24 mouse cellular contexts compared by ENCODE assay signal in genomic region chr6:126877118-126877517, GRCm38 (mm10). TPM values are rescaled to one million over a fixed set of nuclear protein-coding genes. Genes with fewer than 3 reads are reported as not detected.
A peak's percentile ranks its signal among the peaks of the same experiment; 100 is the strongest.
DNase-seq lines count a peak whose midpoint lies in the region; ATAC-seq lines count a peak whose summit lies in the region.
"Had no signal": no experiment of that assay in that cellular context is flagged by ENCODE, and none has a peak within 500 bp of the region (broad histone marks: within the 10 kb centered on the region; RNA-seq: fewer than 3 reads in every experiment).

No protein-coding gene starts in this region.

- H3K27me3 ChIP-seq in forebrain, embryonic 13.5 days, result no peaks in the 10 kb centered on the region
- H3K27me3 ChIP-seq: embryonic facial prominence, embryonic 12.5 days; forebrain, embryonic 15.5 days had no signal

- H3K4me3 ChIP-seq in forebrain, embryonic 13.5 days, result no peak overlapping the region
- H3K4me3 ChIP-seq: embryonic facial prominence, embryonic 10.5 days; embryonic facial prominence, embryonic 12.5 days; forebrain, embryonic 12.5 days; forebrain, embryonic 15.5 days had no signal

- whole genome bisulfite sequencing in forebrain, embryonic 13.5 days, result 88% methylated on average over 8 of the region's 8 CpGs

- DNase-seq in heart, adult 11 months, result peak; percentile 35
- DNase-seq in heart, postnatal 36 days, result no peak
- DNase-seq in 416B (ENCODE audit: low read depth), result peak; percentile 58
- DNase-seq in adrenal gland, postnatal 25 days, result no peak
- DNase-seq: adrenal gland, adult 2 months; adrenal gland, postnatal 10 days; adrenal gland, postnatal 36 days; cerebellum, adult 11 months; cerebellum, adult 18-20 months; cerebellum, adult 8-10 months; cerebellum, adult 9-11 months; cerebellum, postnatal 14 days; cerebellum, postnatal 36 days; forebrain, postnatal 0 days had no signal

- no peaks in the 10 kb centered on the region for H3K36me3 ChIP-seq in forebrain, embryonic 13.5 days (ENCODE audit: poor library complexity, severe bottlenecking)
- H3K36me3 ChIP-seq: embryonic facial prominence, embryonic 10.5 days; embryonic facial prominence, embryonic 12.5 days; forebrain, embryonic 12.5 days; forebrain, embryonic 15.5 days had no signal

- H3K27ac ChIP-seq in forebrain, embryonic 13.5 days, result no peak overlapping the region
- H3K27ac ChIP-seq: embryonic facial prominence, embryonic 10.5 days; embryonic facial prominence, embryonic 12.5 days; forebrain, embryonic 12.5 days; forebrain, embryonic 15.5 days had no signal

- no peaks in the 10 kb centered on the region for H3K9me3 ChIP-seq in forebrain, embryonic 13.5 days (replicated peaks)
- H3K9me3 ChIP-seq: embryonic facial prominence, embryonic 10.5 days; embryonic facial prominence, embryonic 12.5 days; forebrain, embryonic 12.5 days; forebrain, embryonic 15.5 days had no signal

- H3K9ac ChIP-seq in forebrain, embryonic 13.5 days, result no peak overlapping the region
- H3K9ac ChIP-seq: embryonic facial prominence, embryonic 12.5 days; forebrain, embryonic 12.5 days; forebrain, embryonic 15.5 days; forebrain, postnatal 0 days had no signal

- peak; percentile 81 for ATAC-seq in common myeloid progenitor, adult 5-6 weeks (replicated peaks; ENCODE audit: low read depth, poor library complexity, severe bottlenecking)
- peak; percentile 44 for ATAC-seq in megakaryocyte progenitor cell, adult 5-6 weeks (replicated peaks; ENCODE audit: poor library complexity)
- ATAC-seq in forebrain, embryonic 13.5 days, result no peak
- ATAC-seq: forebrain, embryonic 15.5 days; forebrain, postnatal 0 days had no signal

- no peaks in the 10 kb centered on the region for H3K4me1 ChIP-seq in forebrain, embryonic 13.5 days
- H3K4me1 ChIP-seq: embryonic facial prominence, embryonic 10.5 days; embryonic facial prominence, embryonic 12.5 days; forebrain, embryonic 12.5 days; forebrain, embryonic 15.5 days had no signal

- intact Hi-C loops in heart, postnatal 36 days (cut with DNase I), result no loop called here

- H3K4me2 ChIP-seq in forebrain, embryonic 13.5 days, result no peak overlapping the region
- H3K4me2 ChIP-seq: embryonic facial prominence, embryonic 12.5 days; forebrain, embryonic 12.5 days; forebrain, embryonic 15.5 days had no signal

RNA-seq across cellular contexts. Expression of gene Akap3, which starts 24.2 kb away (rescaled TPM):
- not detected for total RNA-seq in heart, postnatal 36 days (2021)
- not detected in 2 replicates for total RNA-seq in common myeloid progenitor, adult 5-6 weeks (2017)
- total RNA-seq in megakaryocyte progenitor cell, adult 5-6 weeks (2015), result not detected in 2 replicates
- total RNA-seq in megakaryocyte progenitor cell, adult 5-6 weeks (2017), result not detected in 2 replicates
- total RNA-seq in adrenal gland, postnatal 25 days (2021), result not detected in 2 replicates
- 0.05 TPM in 1 of 2 replicates, not detected in the other for polyA plus RNA-seq in forebrain, embryonic 13.5 days (2015; fragmentation: Nextera tagmentation; extraction: Ambion mirVana)
- total RNA-seq: adrenal gland, adult 2 months; adrenal gland, postnatal 36 days; forebrain, postnatal 0 days; MEL had no signal
- polyA plus RNA-seq: C2C12; embryonic facial prominence, embryonic 14.5 days had no signal

RNA-seq across cellular contexts. Expression of gene Ndufa9, which starts 28.2 kb away (rescaled TPM):
- 100 to 1,000 TPM; 749 to 793 TPM for total RNA-seq in heart, postnatal 36 days (2021)
- 114 and 121 TPM in 2 replicates for total RNA-seq in common myeloid progenitor, adult 5-6 weeks (2017)
- 90.6 and 92.1 TPM in 2 replicates for total RNA-seq in megakaryocyte progenitor cell, adult 5-6 weeks (2015)
- 154 and 161 TPM in 2 replicates for total RNA-seq in megakaryocyte progenitor cell, adult 5-6 weeks (2017)
- total RNA-seq in adrenal gland, postnatal 25 days (2021), result 182 and 198 TPM in 2 replicates
- polyA plus RNA-seq in forebrain, embryonic 13.5 days (2015; fragmentation: Nextera tagmentation; extraction: Ambion mirVana), result 193 and 203 TPM in 2 replicates

RNA-seq across cellular contexts. Expression of gene Dyrk4, which starts 44.5 kb away (rescaled TPM):
- total RNA-seq in heart, postnatal 36 days (2021), result not detected
- total RNA-seq in common myeloid progenitor, adult 5-6 weeks (2017), result not detected in 2 replicates
- total RNA-seq in megakaryocyte progenitor cell, adult 5-6 weeks (2015), result 0.17 TPM in 1 of 2 replicates, not detected in the other
- 0.88 TPM in 1 of 2 replicates, not detected in the other for total RNA-seq in megakaryocyte progenitor cell, adult 5-6 weeks (2017)
- not detected in 2 replicates for total RNA-seq in adrenal gland, postnatal 25 days (2021)
- polyA plus RNA-seq in forebrain, embryonic 13.5 days (2015; fragmentation: Nextera tagmentation; extraction: Ambion mirVana), result 0.08 and 0.15 TPM in 2 replicates
- total RNA-seq: adrenal gland, adult 2 months; forebrain, postnatal 0 days; MEL had no signal
- polyA plus RNA-seq: adrenal gland, adult 2 months; embryonic facial prominence, embryonic 10.5 days; forebrain, embryonic 12.5 days; forebrain, postnatal 0 days had no signal

Comparison
In these comparisons a context has a peak if more than half of its experiments do, and no peak if none do; other contexts are left out.
1. DNase-seq: peak in heart, adult 11 months (single experiment) and 416B (single experiment); none in heart, postnatal 36 days (0 of 2) and adrenal gland, postnatal 25 days (single experiment).